ENCODE assay signal across 10 mouse cellular contexts in genomic region chr13:51737033-51737948, GRCm38 (mm10). TPM values are rescaled to one million over a fixed set of nuclear protein-coding genes. Genes with fewer than 3 reads are reported as not detected.
DNase-seq lines count a peak whose midpoint lies in the region; ATAC-seq and TF ChIP-seq lines count a peak whose summit lies in the region.
"Had no signal": no experiment of that assay in that cellular context is flagged by ENCODE, and none has a peak within 500 bp of the region (broad histone marks: within the 10 kb centered on the region; RNA-seq: fewer than 3 reads in every experiment).

No protein-coding gene starts in this region.

- TF ChIP-seq CTCF in CH12.LX (conservative IDR thresholded peaks at IDR 0.05 in 1 of 2, IDR thresholded peaks at IDR 0.05 in 1 of 2; ENCODE audit: low read depth in 2 of 2, low read length in 2 of 2): no peak

- in situ Hi-C loops in CH12.LX (cut with MboI; ENCODE audit: low pct_ligation_motif_present, low pct_unique_long_range_greater_than_20kb, low sequenced_read_pairs): no loop called here

- no peak for DNase-seq in kidney, postnatal 10 days
- DNase-seq in 416B (ENCODE audit: low read depth) (peak; percentile 69), CH12.LX (ENCODE audit: extremely low read depth) (no peak)
- DNase-seq: cerebellum, adult 18-20 months; forebrain, postnatal 0 days had no signal

- no peak for TF ChIP-seq EP300 in CH12.LX (IDR thresholded peaks at IDR 0.05; ENCODE audit: low read length)

- TF ChIP-seq RAD21 in CH12.LX (IDR thresholded peaks at IDR 0.05; ENCODE audit: low read depth, low read length): no peak

- dilution Hi-C loops in CH12.LX (cut with MboI; ENCODE audit: extremely low pct_ligation_motif_present, extremely low pct_unique_long_range_greater_than_20kb, low sequenced_read_pairs): no loop called here

- no peak overlapping the region for H3K4me3 ChIP-seq in kidney, embryonic 14.5 days (ENCODE audit: low read length)
- peak overlapping the region in 2 of 3 experiments; percentile 2 to 32 for H3K4me3 ChIP-seq in CH12.LX (replicated peaks in 1 of 3; ENCODE audit: low read depth in 2 of 3, low read length in 2 of 3, poor library complexity in 1 of 3)
- no peak overlapping the region for H3K4me3 ChIP-seq in neural tube, embryonic 15.5 days (replicated peaks)

- H3K79me2 ChIP-seq in CH12.LX (replicated peaks; ENCODE audit: control insufficient read depth, extremely low read depth, insufficient read depth, poor library complexity, severe bottlenecking): peaks cover 10% of the 10 kb centered on the region; the same call in 1 of the 2 replicates

- peak; percentile 44; the same call in 1 of the 2 replicates for ATAC-seq in kidney, embryonic 14.5 days (ENCODE audit: low FRiP score, low TSS enrichment)
- ATAC-seq in erythroid progenitor cell, adult 5-6 weeks (replicated peaks; ENCODE audit: low FRiP score, poor library complexity, severe bottlenecking): peak; percentile 41
- ATAC-seq in inflammation-experienced regulatory T-cells, adult 6 months: no peak
- ATAC-seq in neural tube, embryonic 15.5 days (ENCODE audit: low FRiP score): no peak
- ATAC-seq: forebrain, postnatal 0 days had no signal

- H3K27ac ChIP-seq in kidney, embryonic 14.5 days (ENCODE audit: low read depth, low read length): peak overlapping the region; percentile 67; the same call in 1 of the 2 replicates
- H3K27ac ChIP-seq in CH12.LX (ENCODE audit: insufficient read depth, low read depth): peak overlapping the region; percentile 78
- H3K27ac ChIP-seq in neural tube, embryonic 15.5 days (replicated peaks): no peak overlapping the region

- no peaks in the 10 kb centered on the region for H3K27me3 ChIP-seq in kidney, embryonic 14.5 days (ENCODE audit: control insufficient read depth, insufficient read depth, low read length)
- no peaks in the 10 kb centered on the region for H3K27me3 ChIP-seq in CH12.LX (replicated peaks)
- H3K27me3 ChIP-seq in neural tube, embryonic 15.5 days (replicated peaks): no peaks in the 10 kb centered on the region

- H3K4me1 ChIP-seq in kidney, embryonic 14.5 days (ENCODE audit: control insufficient read depth, insufficient read depth, low read length): peaks cover 11% of the 10 kb centered on the region
- peaks cover 65 to 98% of the 10 kb centered on the region in 2 experiments for H3K4me1 ChIP-seq in CH12.LX (ENCODE audit: control insufficient read depth in 1 of 2, insufficient read depth in 2 of 2)
- H3K4me1 ChIP-seq in neural tube, embryonic 15.5 days: peaks cover 12% of the 10 kb centered on the region

- TF ChIP-seq POLR2A in CH12.LX (IDR thresholded peaks at IDR 0.05; ENCODE audit: low read depth, low read length): no peak

- 43% methylated on average over 20 of the region's 20 CpGs for WGBS in kidney, embryonic 14.5 days
- 78% methylated on average over 20 of the region's 20 CpGs for WGBS in neural tube, embryonic 15.5 days

- no peaks in the 10 kb centered on the region for H3K36me3 ChIP-seq in kidney, embryonic 14.5 days (ENCODE audit: control insufficient read depth, insufficient read depth, low read length)
- peaks cover 0 to 25% of the 10 kb centered on the region in 2 experiments for H3K36me3 ChIP-seq in CH12.LX (replicated peaks in 1 of 2; ENCODE audit: control insufficient read depth in 1 of 2, insufficient read depth in 1 of 2, low read length in 1 of 2)
- H3K36me3 ChIP-seq in neural tube, embryonic 15.5 days: no peaks in the 10 kb centered on the region

- no peak overlapping the region for H3K9ac ChIP-seq in kidney, embryonic 14.5 days (ENCODE audit: low read depth, low read length)
- peak overlapping the region; percentile 25; the same call in 1 of the 2 replicates for H3K9ac ChIP-seq in CH12.LX (ENCODE audit: insufficient read depth, low read depth)
- H3K9ac ChIP-seq in neural tube, embryonic 15.5 days (replicated peaks): no peak overlapping the region
- H3K9ac ChIP-seq: forebrain, postnatal 0 days had no signal

- no peak overlapping the region for H3K4me2 ChIP-seq in kidney, embryonic 14.5 days (replicated peaks; ENCODE audit: low read depth, low read length)
- peak overlapping the region; percentile 61 for H3K4me2 ChIP-seq in CH12.LX (ENCODE audit: insufficient read depth, low read depth, poor library complexity, severe bottlenecking)
- no peak overlapping the region for H3K4me2 ChIP-seq in neural tube, embryonic 15.5 days
- H3K4me2 ChIP-seq: midbrain, embryonic 11.5 days had no signal

- no peaks in the 10 kb centered on the region for H3K9me3 ChIP-seq in kidney, embryonic 14.5 days (ENCODE audit: control insufficient read depth, low read length)
- no peaks in the 10 kb centered on the region for H3K9me3 ChIP-seq in CH12.LX (replicated peaks; ENCODE audit: low read length)
- H3K9me3 ChIP-seq in neural tube, embryonic 15.5 days (replicated peaks): no peaks in the 10 kb centered on the region

TF ChIP-seq in CH12.LX, 34 proteins besides CTCF, POLR2A, EP300 and RAD21:
- TF ChIP-seq HCFC1 (IDR thresholded peaks at IDR 0.05; ENCODE audit: low read depth, low read length) (0 out of 2 replicates have a peak, but pooled peaks have one; percentile 4), CHD1 (IDR thresholded peaks at IDR 0.05; ENCODE audit: low read depth, low read length) (0 out of 2 replicates have a peak, but pooled peaks have one; percentile 23), MAX (IDR thresholded peaks at IDR 0.05; ENCODE audit: low read length) (no peak)

RNA-seq across cellular contexts. Expression of gene Sema4d, which starts 56.3 kb away (rescaled TPM):
- 11.3 and 20.2 TPM in 2 replicates for polyA plus RNA-seq in kidney, embryonic 14.5 days (2014; fragmentation: Nextera tagmentation; extraction: Ambion mirVana)
- total RNA-seq in CH12.LX (2012; rRNA removed) (16.7 and 17.8 TPM in 2 replicates), CH12.LX (2014; rRNA removed) (9.8 and 12.8 TPM in 2 replicates)
- 57.6 and 67.1 TPM in 2 replicates for polyA plus RNA-seq in CH12.LX (2012; ENCODE audit: insufficient read length, low read depth)
- total RNA-seq in erythroid progenitor cell, adult 5-6 weeks (2015; ENCODE audit: low replicate concordance): 9.6 and 14.1 TPM in 2 replicates
- 6.3 and 10.2 TPM in 2 replicates for total RNA-seq in erythroid progenitor cell, adult 5-6 weeks (2017; ENCODE audit: low replicate concordance)
- polyA plus RNA-seq in inflammation-experienced regulatory T-cells, adult 6 months (2017; shearing (Covaris generic)): 100 to 1,000 TPM; 111 to 154 (median 126) TPM
- polyA plus RNA-seq in neural tube, embryonic 15.5 days (2015; fragmentation: Nextera tagmentation; extraction: Ambion mirVana): 15.2 and 17.9 TPM in 2 replicates

Comparison
In these comparisons a context has a peak if more than half of its experiments do, and no peak if none do; other contexts are left out.
1. ATAC-seq: peak in kidney, embryonic 14.5 days (single experiment) and erythroid progenitor cell, adult 5-6 weeks (single experiment); none in inflammation-experienced regulatory T-cells, adult 6 months (single experiment) and neural tube, embryonic 15.5 days (single experiment).
2. H3K4me3 ChIP-seq: peak in CH12.LX (2 of 3); none in kidney, embryonic 14.5 days (single experiment) and neural tube, embryonic 15.5 days (single experiment).